Comparison of ENCODE assay signal across 10 mouse cellular contexts in the genomic region with DNA sequence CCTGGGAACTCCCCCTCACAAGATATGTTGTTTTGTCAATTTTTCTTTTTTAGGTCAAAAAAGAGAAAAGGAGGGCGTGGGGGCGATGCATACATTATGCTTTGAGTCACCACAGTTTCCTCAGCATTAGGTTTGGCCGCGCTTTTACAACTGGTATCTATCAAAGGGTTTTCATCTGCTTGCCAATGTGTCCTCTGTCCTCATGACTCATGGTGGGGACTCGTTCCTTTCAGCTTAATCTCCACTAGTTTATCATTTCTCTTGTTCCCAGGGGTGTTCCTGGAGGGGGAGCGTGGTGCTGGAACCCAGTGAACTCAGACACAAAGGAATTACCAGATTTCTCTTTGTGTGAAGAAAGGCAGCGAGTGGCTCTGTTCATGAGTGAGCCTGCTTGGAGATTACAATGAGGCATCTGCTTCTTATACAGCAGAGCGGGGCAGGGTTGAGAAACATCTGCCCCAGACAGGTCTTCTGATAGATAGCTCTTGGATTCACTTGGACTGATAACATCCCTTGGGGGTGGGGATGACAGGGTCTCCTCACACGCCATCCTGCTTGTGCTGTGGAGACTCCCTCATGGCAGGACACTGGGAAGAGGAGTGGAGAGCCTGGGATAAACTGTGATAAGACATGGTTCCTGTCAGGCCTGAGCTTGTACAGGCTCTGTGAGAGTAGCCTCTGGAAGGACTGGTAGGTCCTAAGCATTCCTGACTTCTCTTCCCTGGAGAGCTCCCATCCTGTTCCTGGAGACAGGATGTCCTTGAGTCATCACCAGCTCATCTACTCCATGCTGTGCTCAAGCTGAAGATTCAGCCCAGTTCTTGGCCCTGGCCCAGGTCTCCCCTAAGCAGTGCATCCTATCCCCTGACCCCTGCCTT.
DNase-seq lines count a peak whose midpoint lies in the region; ATAC-seq lines count a peak whose summit lies in the region.
"Had no signal": no experiment of that assay in that cellular context is flagged by ENCODE, and none has a peak within 500 bp of the region (broad histone marks: within the 10 kb centered on the region; RNA-seq: fewer than 3 reads in every experiment).

No protein-coding gene starts in this region.

- H3K9me3 ChIP-seq in midbrain, embryonic 10.5 days (replicated peaks): no peaks in the 10 kb centered on the region
- no peaks in the 10 kb centered on the region for H3K9me3 ChIP-seq in midbrain, embryonic 15.5 days
- no peaks in the 10 kb centered on the region for H3K9me3 ChIP-seq in stomach, embryonic 16.5 days (replicated peaks; ENCODE audit: control insufficient read depth, low read length)

- 79% methylated on average over 9 of the region's 9 CpGs for WGBS in midbrain, embryonic 10.5 days
- WGBS in midbrain, embryonic 15.5 days: 70% methylated on average over 9 of the region's 9 CpGs
- WGBS in stomach, embryonic 16.5 days: 58% methylated on average over 9 of the region's 9 CpGs

- peaks cover 11% of the 10 kb centered on the region for H3K4me1 ChIP-seq in midbrain, embryonic 10.5 days
- H3K4me1 ChIP-seq in midbrain, embryonic 15.5 days: no peaks in the 10 kb centered on the region
- H3K4me1 ChIP-seq in stomach, embryonic 16.5 days (ENCODE audit: control insufficient read depth, insufficient read depth, low read length): peaks cover 6% of the 10 kb centered on the region; the same call in 1 of the 2 replicates
- H3K4me1 ChIP-seq: megakaryocyte, embryonic 14.5 days had no signal

- peak; percentile 11 for DNase-seq in adrenal gland, adult 8-10 months
- DNase-seq in adrenal gland, postnatal 10 days: no peak
- DNase-seq in midbrain, embryonic 10.5 days (ENCODE audit: low spot score): no peak
- DNase-seq in heart, postnatal 4 days: peak; percentile 30
- DNase-seq in thymus, postnatal 4 days: no peak
- no peak for DNase-seq in cerebellum, adult 18-20 months

- no peak for ATAC-seq in midbrain, embryonic 15.5 days (replicated peaks)
- ATAC-seq in stomach, embryonic 16.5 days (ENCODE audit: insufficient read depth, low FRiP score): peak; percentile 68

- peak overlapping the region; percentile 59 for H3K27ac ChIP-seq in midbrain, embryonic 10.5 days (replicated peaks)
- no peak overlapping the region for H3K27ac ChIP-seq in midbrain, embryonic 15.5 days
- peak overlapping the region; percentile 2; the same call in 1 of the 2 replicates for H3K27ac ChIP-seq in stomach, embryonic 16.5 days (ENCODE audit: low read length)

- no peak overlapping the region for H3K4me3 ChIP-seq in midbrain, embryonic 10.5 days
- no peak overlapping the region for H3K4me3 ChIP-seq in midbrain, embryonic 15.5 days
- H3K4me3 ChIP-seq in stomach, embryonic 16.5 days (replicated peaks; ENCODE audit: low read length): no peak overlapping the region
- H3K4me3 ChIP-seq: erythroblast, embryonic 14.5 days; megakaryocyte, embryonic 14.5 days had no signal

- no peaks in the 10 kb centered on the region for H3K36me3 ChIP-seq in midbrain, embryonic 10.5 days
- no peaks in the 10 kb centered on the region for H3K36me3 ChIP-seq in midbrain, embryonic 15.5 days (replicated peaks)
- no peaks in the 10 kb centered on the region for H3K36me3 ChIP-seq in stomach, embryonic 16.5 days (ENCODE audit: control insufficient read depth, insufficient read depth, low read length)

- no peak overlapping the region for H3K9ac ChIP-seq in midbrain, embryonic 15.5 days
- no peak overlapping the region for H3K9ac ChIP-seq in stomach, embryonic 16.5 days (ENCODE audit: low read length)

- H3K27me3 ChIP-seq in midbrain, embryonic 10.5 days (ENCODE audit: low read depth, poor library complexity, severe bottlenecking): no peaks in the 10 kb centered on the region
- no peaks in the 10 kb centered on the region for H3K27me3 ChIP-seq in midbrain, embryonic 15.5 days (replicated peaks)
- no peaks in the 10 kb centered on the region for H3K27me3 ChIP-seq in stomach, embryonic 16.5 days (ENCODE audit: control insufficient read depth, insufficient read depth, low read length)
- H3K27me3 ChIP-seq: megakaryocyte, embryonic 14.5 days had no signal

- H3K4me2 ChIP-seq in midbrain, embryonic 15.5 days: no peak overlapping the region
- H3K4me2 ChIP-seq in stomach, embryonic 16.5 days (ENCODE audit: low read depth, low read length): no peak overlapping the region

Comparison
In these comparisons a context has a peak if more than half of its experiments do, and no peak if none do; other contexts are left out.
1. DNase-seq: peak in adrenal gland, adult 8-10 months (single experiment) and heart, postnatal 4 days (single experiment); none in adrenal gland, postnatal 10 days (single experiment), midbrain, embryonic 10.5 days (single experiment), thymus, postnatal 4 days (single experiment) and cerebellum, adult 18-20 months (0 of 2).